Mouse (Mus musculus): ENCODE results near the gene Fastk. TPM values are rescaled to one million over a fixed set of nuclear protein-coding genes. Genes with fewer than 3 reads are reported as not detected.

The Fastk gene
- total RNA-seq (2023) = 10 to 100 TPM; 28.0 to 38.0 TPM

DNA sequence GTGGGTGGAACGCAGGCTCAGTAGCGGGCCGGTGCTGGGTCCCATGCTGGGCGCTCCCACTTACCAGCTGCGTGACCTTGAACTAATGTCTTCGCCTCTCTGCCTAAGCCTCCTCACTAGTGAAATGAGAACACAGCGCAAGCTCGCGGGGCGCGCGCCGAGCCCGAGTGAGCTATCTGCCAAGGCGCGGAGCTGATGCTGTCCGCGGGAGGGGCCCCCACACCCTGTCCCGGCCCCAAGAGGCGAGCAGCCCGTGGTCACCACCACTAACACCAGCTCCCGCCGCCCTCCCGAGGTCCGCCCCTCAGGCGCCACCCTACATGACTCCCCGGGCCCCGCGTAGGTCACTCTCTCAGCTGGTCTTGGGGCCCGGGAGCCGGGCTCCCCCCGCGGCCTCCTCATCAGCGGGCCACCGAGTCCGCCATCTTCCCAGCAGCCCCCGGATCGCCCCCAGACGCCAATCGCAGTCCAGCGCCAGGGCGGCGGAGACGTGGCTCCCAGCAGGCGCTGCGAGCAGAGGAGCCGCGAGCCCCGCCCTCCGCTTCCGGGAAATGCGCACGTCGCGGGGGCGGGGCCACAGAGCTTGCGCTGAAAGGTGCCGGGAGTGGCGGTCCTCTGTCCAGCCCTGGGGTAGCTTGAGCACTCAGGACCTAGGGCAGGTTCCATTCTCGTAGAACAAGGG, at the start of gene Fastk:
Fastk (minus strand) TSS at position 542 of the 682 bp plus-strand sequence.

DNA sequence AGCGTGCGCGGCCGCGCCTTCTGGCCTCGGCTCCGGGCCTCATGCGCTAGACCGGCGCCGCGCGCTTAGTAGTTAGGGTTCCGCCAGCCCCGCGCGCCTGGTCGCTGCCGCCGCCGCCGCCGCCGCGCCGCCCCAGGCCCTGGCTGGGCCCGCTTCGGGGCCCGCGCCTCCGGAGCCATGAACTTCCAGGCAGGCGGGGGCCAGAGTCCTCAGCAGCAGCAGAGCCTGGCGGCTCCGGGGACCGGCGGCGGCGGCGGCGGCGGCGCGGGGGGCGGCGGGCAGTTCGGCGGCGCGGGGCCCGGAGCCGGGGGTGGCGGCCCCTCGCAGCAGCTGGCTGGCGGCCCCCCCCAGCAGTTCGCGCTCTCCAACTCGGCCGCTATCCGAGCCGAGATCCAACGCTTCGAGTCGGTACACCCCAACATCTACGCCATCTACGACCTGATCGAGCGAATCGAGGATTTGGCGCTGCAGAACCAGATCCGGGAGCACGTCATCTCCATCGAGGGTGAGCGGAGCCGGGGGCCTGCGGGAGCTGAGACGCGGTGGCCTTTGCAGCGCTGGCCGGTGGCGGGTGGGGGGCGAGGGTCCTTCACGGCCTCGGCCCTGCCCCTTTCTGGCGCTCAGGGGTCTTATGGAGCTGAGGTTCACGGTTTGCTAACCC, 7.1 kb upstream of the Fastk start, which contains the start of gene Agap3:
Agap3 (plus strand) TSS at position 148 of the 661 bp plus-strand sequence.

DNA sequence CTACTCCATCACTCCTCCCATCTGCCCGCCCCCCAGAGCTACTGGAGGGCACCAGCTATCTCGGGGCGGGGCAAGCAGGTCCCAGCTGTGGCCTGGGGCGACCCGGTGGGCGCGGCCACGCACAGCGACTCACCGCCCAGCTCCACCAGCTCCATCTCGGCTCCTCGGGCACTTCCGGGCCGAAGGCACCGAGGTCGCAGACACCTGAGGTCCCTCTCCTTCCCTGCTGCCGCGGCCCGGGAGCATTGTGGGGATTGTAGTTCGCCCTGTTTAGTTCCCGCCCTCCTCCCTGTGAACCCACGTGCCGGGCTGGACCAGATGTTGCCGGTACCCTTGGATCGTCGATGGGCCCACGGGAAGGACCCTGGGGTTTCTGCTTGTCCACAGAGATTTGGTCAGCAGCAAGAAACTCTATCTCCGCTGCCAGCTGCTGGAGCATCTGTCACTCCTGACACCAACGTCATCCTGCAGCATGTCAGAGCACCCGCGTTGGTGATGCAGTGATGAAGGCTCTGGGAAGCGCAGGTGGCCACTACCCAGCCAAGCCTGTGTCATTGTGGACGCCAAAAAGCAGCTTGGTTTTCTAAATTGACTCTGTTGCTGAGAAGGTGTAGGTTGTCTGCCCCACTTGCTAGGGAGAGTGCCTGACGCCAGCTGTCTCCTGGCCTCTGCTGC, 2.7 kb upstream of the Fastk start, which contains the start of gene Tmub1:
Tmub1 (minus strand) TSS at position 231 of the 675 bp plus-strand sequence.

GRCm38 (mm10) chr5:24423129-24424003, 21.7 kb downstream of the Fastk start, which contains the start of the genes Cdk5 and Slc4a2:
Gene Cdk5 (minus strand): TSS chr5:24423530.
Gene Slc4a2 (plus strand): TSS chr5:24423837.

GRCm38 (mm10) chr5:24413042-24413693, 31.9 kb downstream of the Fastk start, which contains the start of gene Asic3:
Gene Asic3 (plus strand): TSS chr5:24413392.

DNA sequence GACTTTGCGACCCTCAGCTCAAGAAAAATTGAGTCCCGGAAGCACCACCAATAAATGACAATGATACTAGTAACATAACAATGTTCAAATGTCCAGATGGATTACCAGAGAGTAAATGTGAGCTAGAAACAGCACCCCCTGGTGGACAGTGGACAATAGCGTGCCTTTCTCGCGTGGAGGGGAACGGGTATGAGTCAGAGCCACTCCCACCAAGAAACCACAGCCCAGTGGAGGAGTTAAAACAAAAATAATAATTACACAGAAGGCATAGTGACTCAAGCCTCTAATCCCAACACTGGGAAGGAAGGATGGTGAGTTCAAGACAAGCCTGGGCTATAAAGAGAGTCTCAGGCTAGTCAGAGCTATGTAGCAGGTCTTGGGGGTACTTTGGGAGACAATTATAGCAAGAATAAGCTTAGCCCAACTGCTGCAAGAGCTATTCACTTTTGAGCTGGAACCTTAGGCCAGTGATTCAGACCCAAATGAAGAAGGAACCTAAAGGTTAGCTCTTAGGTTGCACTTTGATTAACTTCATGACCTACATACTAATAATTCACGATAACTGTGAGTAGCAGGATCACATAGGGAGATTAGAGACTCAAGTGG, 51.6 kb downstream of the Fastk start, which contains the start of gene Abcb8:
Abcb8 (plus strand) TSS at position 272 of the 606 bp plus-strand sequence.

GRCm38 (mm10) chr5:24391864-24392263, 53.2 kb downstream of the Fastk start, which contains the start of gene Atg9b:
Gene Atg9b (minus strand): TSS chr5:24392143.

Other genes starting within 250 kb of the Fastk start
- gene Kcnh2, start 93.7 kb downstream of the Fastk start, total RNA-seq (2023) = under 1 TPM in 1 of 2 experiments, not detected in 1; 0.20 TPM
- gene Nos3, start 80.5 kb downstream of the Fastk start, total RNA-seq (2023) = under 1 TPM; 0.44 to 0.53 TPM
- gene Atg9b, start 53.1 kb downstream of the Fastk start, total RNA-seq (2023) = under 1 TPM; 0.49 to 0.75 TPM
- 10 to 100 TPM; 10.5 to 16.4 TPM for gene Abcb8, start 51.6 kb downstream of the Fastk start, total RNA-seq (2023)
- not detected for gene Asic3, start 31.9 kb downstream of the Fastk start, total RNA-seq (2023)
- gene Cdk5, start 21.8 kb downstream of the Fastk start, total RNA-seq (2023) = 10 to 100 TPM; 23.0 to 26.2 TPM
- gene Slc4a2, start 21.4 kb downstream of the Fastk start, total RNA-seq (2023) = 10 to 100 TPM; 55.9 to 64.2 TPM
- gene Tmub1, start 2.6 kb upstream of the Fastk start, total RNA-seq (2023) = 10 to 100 TPM; 11.4 to 14.7 TPM
- gene Agap3, start 6.9 kb upstream of the Fastk start, total RNA-seq (2023) = 10 to 100 TPM; 29.6 to 31.4 TPM
- not detected for gene Gbx1, start 81.9 kb upstream of the Fastk start, total RNA-seq (2023)
- gene Asb10, start 95.7 kb upstream of the Fastk start, total RNA-seq (2023) = not detected
- not detected for gene 4931409K22Rik, start 111.5 kb upstream of the Fastk start, total RNA-seq (2023)
- gene Abcf2, start 132.2 kb upstream of the Fastk start, total RNA-seq (2023) = 10 to 100 TPM; 27.8 to 28.5 TPM
- gene Chpf2, start 141.5 kb upstream of the Fastk start, total RNA-seq (2023) = 10 to 100 TPM; 21.5 to 27.1 TPM
- not detected for gene Smarcd3, start 179.1 kb upstream of the Fastk start, total RNA-seq (2023)
- 10 to 100 TPM; 39.5 to 40.7 TPM for gene Nub1, start 240.2 kb upstream of the Fastk start, total RNA-seq (2023)